Comparison of ENCODE assay signal across 15 mouse cellular contexts in genomic region chr15:81226796-81227195, GRCm38 (mm10). TPM values are rescaled to one million over a fixed set of nuclear protein-coding genes. Genes with fewer than 3 reads are reported as not detected.
"Had no signal": no experiment of that assay in that cellular context is flagged by ENCODE, and none has a peak within 500 bp of the region (broad histone marks: within the 10 kb centered on the region; RNA-seq: fewer than 3 reads in every experiment).

No protein-coding gene starts in this region.

- H3K36me3 ChIP-seq: limb, embryonic 15.5 days; liver, embryonic 12.5 days had no signal

- H3K9ac ChIP-seq: limb, embryonic 15.5 days; liver, embryonic 12.5 days; lung, embryonic 14.5 days had no signal

- H3K27ac ChIP-seq: layer of hippocampus, adult 2 months; limb, embryonic 15.5 days; liver, embryonic 12.5 days; stomach, postnatal 0 days had no signal

- DNase-seq: kidney, adult 18-20 months; kidney, postnatal 10 days; kidney, postnatal 4 days; lung, embryonic 14.5 days; lung, postnatal 10 days; lung, postnatal 4 days; midbrain, embryonic 14.5 days; right cerebral cortex, postnatal 14 days; thymus, adult 18-20 months; thymus, postnatal 14 days had no signal

- H3K27me3 ChIP-seq: limb, embryonic 15.5 days; liver, embryonic 12.5 days had no signal

- H3K4me1 ChIP-seq: limb, embryonic 15.5 days; liver, embryonic 12.5 days had no signal

- H3K4me2 ChIP-seq: limb, embryonic 15.5 days; liver, embryonic 12.5 days; lung, embryonic 14.5 days had no signal

- H3K4me3 ChIP-seq: layer of hippocampus, adult 2 months; limb, embryonic 15.5 days; liver, embryonic 12.5 days had no signal

- ATAC-seq: liver, embryonic 12.5 days had no signal

- H3K9me3 ChIP-seq: limb, embryonic 15.5 days; liver, embryonic 12.5 days had no signal

RNA-seq across cellular contexts. Expression of gene Mchr1, which starts 8.5 kb away (rescaled TPM):
- total RNA-seq: megakaryocyte, adult 5-6 weeks had no signal
- polyA plus RNA-seq: liver, embryonic 12.5 days had no signal
